Mouse (Mus musculus) liver, embryonic 12.5 days (tissue): ENCODE results near the gene Mdga1. TPM values are rescaled to one million over a fixed set of nuclear protein-coding genes. Genes with fewer than 3 reads are reported as not detected.
A peak's percentile ranks its signal among the peaks of the same experiment; 100 is the strongest.

Experiments
- ATAC-seq: fragments of 200-750 bp; cut with Nextera tagmentation; 2 replicates; pipeline ENCODE4 v1.8.0; 2017; ENCODE audit warnings: moderate number of reproducible peaks, mild to moderate bottlenecking, moderate library complexity
- H3K27ac ChIP-seq: fragments of 300-500 bp; sonication (generic); 2 replicates; pipeline ENCODE4 v1.5.1; 2016; ENCODE audit warnings: mild to moderate bottlenecking
- H3K27me3 ChIP-seq: fragments of 300-500 bp; sonication (generic); replicated peaks from 2 replicates; pipeline ENCODE4 v1.6.1; 2016; ENCODE audit warnings: mild to moderate bottlenecking, moderate library complexity
- H3K36me3 ChIP-seq: fragments of 300-500 bp; sonication (generic); 2 replicates; pipeline ENCODE4 v1.6.1; 2016; ENCODE audit warnings: mild to moderate bottlenecking, moderate library complexity
- H3K4me1 ChIP-seq: fragments of 300-500 bp; sonication (generic); 2 replicates; pipeline ENCODE4 v1.6.1; 2016
- H3K4me2 ChIP-seq: fragments of 300-500 bp; sonication (generic); 2 replicates; pipeline ENCODE4 v1.6.1; 2016; ENCODE audit warnings: mild to moderate bottlenecking, moderate library complexity
- H3K4me3 ChIP-seq: fragments of 300-500 bp; sonication (generic); 2 replicates; pipeline ENCODE4 v1.5.1; 2016; ENCODE audit warnings: mild to moderate bottlenecking, moderate library complexity
- H3K9ac ChIP-seq: fragments of 300-500 bp; sonication (generic); 2 replicates; pipeline ENCODE4 v1.6.1; 2016; ENCODE audit warnings: mild to moderate bottlenecking, moderate library complexity
- H3K9me3 ChIP-seq: fragments of 300-500 bp; sonication (generic); replicated peaks from 2 replicates; pipeline ENCODE4 v1.6.1; 2016; ENCODE audit warnings: mild to moderate bottlenecking, moderate library complexity
- WGBS: fragments of 180-500 bp; shearing (Covaris S2); methylation state at CpG from one replicate; pipeline ENCODE4 v1.1.7; 2016; ENCODE audit not compliant: insufficient replicate concordance; 5-methylcytosine and 5-hydroxymethylcytosine counted together
- polyA plus RNA-seq: library from polyadenylated mRNA; unstranded; fragments of >200 nt; fragmentation: Nextera tagmentation; extraction: Ambion mirVana; gene quantifications from 2 replicates; pipeline ENCODE4 v1.2.1, GENCODE M21; 2016

Gene Mdga1
- polyA plus RNA-seq, 1 experiment from 2014 or later, result 1.7 TPM

DNA sequence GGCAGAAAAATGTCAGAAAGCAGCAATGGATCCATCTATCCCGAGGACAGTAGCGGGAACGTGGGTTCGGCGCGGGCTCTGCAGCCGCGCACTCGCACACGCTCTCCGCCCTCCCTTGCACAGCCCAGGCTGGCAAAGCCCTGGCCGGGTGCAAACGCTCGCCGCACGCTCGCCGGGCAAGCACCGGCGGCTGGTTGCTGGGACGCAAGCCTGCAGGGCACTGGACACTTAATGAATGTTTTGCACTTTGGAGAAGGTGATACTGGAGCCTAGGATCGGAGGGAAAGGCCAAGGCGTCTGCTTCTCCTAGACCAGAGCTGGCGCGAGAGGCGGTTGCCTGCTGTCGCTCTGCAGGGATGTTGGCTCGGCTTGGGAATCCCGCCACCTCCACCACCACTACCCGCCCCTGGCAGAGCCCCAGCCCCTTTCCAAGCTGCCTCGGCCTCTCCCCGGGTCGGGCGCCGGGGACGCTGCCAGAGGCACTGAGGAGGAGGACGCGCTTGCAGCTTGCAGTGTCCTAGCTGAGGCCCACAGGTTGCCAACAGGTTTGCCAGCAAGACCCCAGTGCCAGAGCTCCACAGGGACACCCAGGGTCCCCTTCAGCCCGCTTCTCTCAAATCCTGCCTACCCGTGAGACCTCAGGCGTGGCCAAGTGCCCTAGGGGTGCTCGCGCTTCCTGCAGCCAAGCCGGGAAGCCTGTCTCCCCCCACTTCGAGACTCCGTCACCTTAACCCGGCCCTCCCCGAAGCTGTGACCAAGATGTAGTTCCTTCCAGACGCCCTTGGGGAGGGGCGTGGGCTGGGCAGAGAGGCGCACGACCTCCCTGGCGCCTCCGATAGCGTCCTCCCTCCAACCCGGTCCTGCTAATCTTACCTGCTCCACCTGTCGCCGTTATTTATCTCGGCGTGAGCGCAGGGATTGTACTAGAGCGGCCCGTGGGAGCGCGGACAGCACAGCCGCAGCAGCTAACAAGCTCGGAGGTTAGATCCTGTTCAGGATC is 80.6 kb downstream of the Mdga1 start:
- Histone ChIP-seq H3K4me1 (peaks cover 52% of the 10 kb centered on the region), H3K27me3 (peaks cover 90% of the 10 kb centered on the region), H3K4me3 (peak overlapping the region; percentile 66), H3K9me3 (no peaks in the 10 kb centered on the region), H3K27ac (no peak overlapping the region), H3K9ac (peak overlapping the region; percentile 63), H3K36me3 (no peaks in the 10 kb centered on the region), H3K4me2 (peak overlapping the region; percentile 93)
- ATAC-seq, result peak; percentile 78
- under 1% methylated on average over 67 of the region's 67 CpGs for WGBS

GRCm38 (mm10) chr17:29887881-29888826 is 81.7 kb downstream of the Mdga1 start:
- H3K4me3 ChIP-seq, result peak overlapping the region; percentile 66
- H3K9ac ChIP-seq, result peak overlapping the region; percentile 63
- H3K27me3 ChIP-seq, result peaks cover 96% of the 10 kb centered on the region
- H3K27ac ChIP-seq, result 0 out of 2 replicates have a peak overlapping the region, but pooled peaks have one; percentile 17
- WGBS, result under 1% methylated on average over 62 of the region's 93 CpGs
- peaks cover 55% of the 10 kb centered on the region for H3K4me1 ChIP-seq
- H3K36me3 ChIP-seq, result no peaks in the 10 kb centered on the region
- H3K4me2 ChIP-seq, result peak overlapping the region; percentile 93
- no peaks in the 10 kb centered on the region for H3K9me3 ChIP-seq
- ATAC-seq, result peak; percentile 23; the same call in 1 of the 2 replicates

- H3K4me2 ChIP-seq, result peak overlapping the region; percentile 93
- H3K27me3 ChIP-seq, result peaks cover 92% of the 10 kb centered on the region
- no peaks in the 10 kb centered on the region for H3K36me3 ChIP-seq
- H3K4me3 ChIP-seq, result peak overlapping the region; percentile 66
- H3K9ac ChIP-seq, result peak overlapping the region; percentile 63
- ATAC-seq, result peak; percentile 45
- under 1% methylated on average over 49 of the region's 57 CpGs for WGBS
- no peaks in the 10 kb centered on the region for H3K9me3 ChIP-seq
- H3K4me1 ChIP-seq, result peaks cover 61% of the 10 kb centered on the region
- H3K27ac ChIP-seq, result 0 out of 2 replicates have a peak overlapping the region, but pooled peaks have one; percentile 17
Measured at GRCm38 (mm10) chr17:29887271-29887880, 82.5 kb downstream of the Mdga1 start.

DNA sequence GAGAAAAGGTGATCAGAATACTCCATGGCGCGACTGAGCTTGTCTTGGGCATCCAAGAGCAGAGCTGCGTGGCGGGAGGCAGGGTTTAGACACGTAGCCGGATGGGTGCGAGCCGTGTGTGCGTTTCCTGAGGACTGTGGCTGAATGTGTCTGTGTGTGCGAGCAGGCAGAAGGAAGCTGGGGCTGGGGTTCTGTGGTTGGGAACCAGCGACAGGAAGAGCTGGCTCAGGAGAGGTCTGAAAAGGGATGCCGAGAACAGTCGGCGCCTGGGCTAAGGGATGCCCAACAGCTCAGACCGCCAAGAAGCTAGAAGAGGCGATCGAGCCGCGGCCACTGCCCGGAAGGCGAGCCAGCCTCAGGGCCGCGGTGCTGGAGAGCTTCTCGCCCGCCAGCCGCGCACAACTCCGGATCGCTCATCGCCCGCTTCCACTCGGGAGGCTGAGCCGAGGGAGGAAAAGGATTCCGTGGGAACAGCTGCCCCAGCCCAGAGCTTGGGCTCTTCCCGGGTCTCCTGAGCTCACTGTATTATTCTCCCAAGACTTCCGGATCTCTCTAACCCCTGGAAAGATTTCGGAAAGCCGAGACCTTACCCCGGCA is 83.1 kb downstream of the Mdga1 start:
- Histone ChIP-seq H3K9ac (peak overlapping the region; percentile 63), H3K27ac (no peak overlapping the region), H3K9me3 (no peaks in the 10 kb centered on the region), H3K27me3 (peaks cover 91% of the 10 kb centered on the region), H3K4me1 (peaks cover 61% of the 10 kb centered on the region), H3K4me3 (peak overlapping the region; percentile 66), H3K4me2 (peak overlapping the region; percentile 93), H3K36me3 (no peaks in the 10 kb centered on the region)
- under 1% methylated on average over 39 of the region's 39 CpGs for WGBS
- ATAC-seq, result no peak

- no peak overlapping the region for H3K27ac ChIP-seq
- H3K4me2 ChIP-seq, result peak overlapping the region; percentile 93
- H3K9me3 ChIP-seq, result no peaks in the 10 kb centered on the region
- H3K27me3 ChIP-seq, result peaks cover 87% of the 10 kb centered on the region
- WGBS, result 18% methylated on average over 4 of the region's 4 CpGs
- ATAC-seq, result no peak
- H3K9ac ChIP-seq, result peak overlapping the region; percentile 39; the same call in 1 of the 2 replicates
- H3K4me1 ChIP-seq, result peaks cover 61% of the 10 kb centered on the region
- H3K4me3 ChIP-seq, result peak overlapping the region; percentile 66
- H3K36me3 ChIP-seq, result no peaks in the 10 kb centered on the region
Measured at GRCm38 (mm10) chr17:29886061-29886460, 83.8 kb downstream of the Mdga1 start.

DNA sequence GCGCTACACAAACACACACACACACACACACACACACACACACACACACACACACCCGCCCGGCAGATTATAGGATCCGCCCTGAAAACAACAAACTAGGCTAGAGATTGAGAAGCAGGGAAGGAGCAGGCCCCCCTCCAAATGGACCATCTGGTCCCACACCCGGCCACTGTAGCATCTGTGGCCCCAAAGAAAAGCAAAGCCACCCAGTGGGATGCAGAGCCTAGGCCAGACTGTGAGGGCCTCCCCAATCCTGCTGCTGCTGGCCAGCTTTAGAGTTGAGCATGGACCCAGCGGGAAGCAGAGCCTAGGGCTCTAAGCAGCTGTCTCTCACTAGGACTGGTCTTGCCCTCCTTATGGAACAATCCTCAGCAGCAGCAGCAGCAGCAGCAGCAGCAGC is 85.3 kb downstream of the Mdga1 start:
- 51% methylated on average over 6 of the region's 6 CpGs for WGBS
- Histone ChIP-seq H3K4me3 (no peak overlapping the region), H3K27me3 (peaks cover 77% of the 10 kb centered on the region), H3K9me3 (no peaks in the 10 kb centered on the region), H3K4me1 (peaks cover 55% of the 10 kb centered on the region), H3K9ac (no peak overlapping the region), H3K4me2 (0 out of 2 replicates have a peak overlapping the region, but pooled peaks have one; percentile 6), H3K27ac (no peak overlapping the region), H3K36me3 (no peaks in the 10 kb centered on the region)
- ATAC-seq, result no peak

- Histone ChIP-seq H3K9me3 (peaks cover 10% of the 10 kb centered on the region; the same call in 1 of the 2 replicates), H3K27ac (no peak overlapping the region), H3K9ac (no peak overlapping the region), H3K4me2 (no peak overlapping the region), H3K27me3 (peaks cover 65% of the 10 kb centered on the region), H3K4me1 (peaks cover 43% of the 10 kb centered on the region), H3K4me3 (no peak overlapping the region), H3K36me3 (no peaks in the 10 kb centered on the region)
- 47% methylated on average over 9 of the region's 9 CpGs for WGBS
- no peak for ATAC-seq
Measured at GRCm38 (mm10) chr17:29883351-29883750, 86.5 kb downstream of the Mdga1 start.

- peaks cover 38% of the 10 kb centered on the region for H3K4me1 ChIP-seq
- no peak overlapping the region for H3K4me3 ChIP-seq
- no peak overlapping the region for H3K9ac ChIP-seq
- under 1% methylated on average over 5 of the region's 5 CpGs for WGBS
- no peak overlapping the region for H3K4me2 ChIP-seq
- no peaks in the 10 kb centered on the region for H3K36me3 ChIP-seq
- no peak for ATAC-seq
- peaks cover 60% of the 10 kb centered on the region for H3K27me3 ChIP-seq
- peaks cover 12% of the 10 kb centered on the region; the same call in 1 of the 2 replicates for H3K9me3 ChIP-seq
- H3K27ac ChIP-seq, result no peak overlapping the region
Measured at GRCm38 (mm10) chr17:29882885-29883284, 87.0 kb downstream of the Mdga1 start.

DNA sequence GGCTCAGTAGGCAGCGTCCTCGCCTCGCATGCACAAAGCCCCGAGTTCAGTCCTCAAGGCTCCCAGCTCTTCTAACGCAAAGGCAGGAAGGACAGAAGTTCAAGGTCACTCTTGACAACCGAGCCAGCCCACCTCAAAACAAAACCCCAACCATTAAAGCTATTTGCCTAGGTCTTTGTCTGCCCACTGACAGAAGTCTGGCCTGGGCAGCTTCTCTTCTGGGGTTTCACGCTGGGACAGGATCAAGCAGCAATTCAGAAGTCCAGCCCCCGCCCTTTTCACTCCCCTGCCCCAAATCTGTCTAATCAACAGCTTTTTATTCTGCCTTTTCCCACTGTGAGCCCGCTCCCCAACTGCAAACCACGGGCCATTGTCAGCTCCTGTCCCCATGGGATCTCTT is 89.6 kb downstream of the Mdga1 start:
- Histone ChIP-seq H3K4me1 (peaks cover 18% of the 10 kb centered on the region; the same call in 1 of the 2 replicates), H3K36me3 (no peaks in the 10 kb centered on the region), H3K27ac (no peak overlapping the region), H3K4me3 (no peak overlapping the region), H3K9ac (no peak overlapping the region), H3K4me2 (no peak overlapping the region), H3K27me3 (peaks cover 44% of the 10 kb centered on the region), H3K9me3 (peaks cover 22% of the 10 kb centered on the region; the same call in 1 of the 2 replicates)
- 63% methylated on average over 10 of the region's 10 CpGs for WGBS
- ATAC-seq, result no peak

- Histone ChIP-seq H3K27ac (no peak overlapping the region), H3K9ac (no peak overlapping the region), H3K4me2 (no peak overlapping the region), H3K9me3 (peaks cover 22% of the 10 kb centered on the region; the same call in 1 of the 2 replicates), H3K4me3 (no peak overlapping the region), H3K27me3 (peaks cover 31% of the 10 kb centered on the region), H3K36me3 (no peaks in the 10 kb centered on the region), H3K4me1 (peaks cover 22% of the 10 kb centered on the region)
- ATAC-seq, result no peak
- WGBS, result 87% methylated on average over 10 of the region's 10 CpGs
Measured at GRCm38 (mm10) chr17:29878990-29879389, 90.9 kb downstream of the Mdga1 start.
